Mouse (Mus musculus) sigmoid colon, adult 10 weeks (tissue): ENCODE measurements around the gene Myh8. TPM values are rescaled to one million over a fixed set of nuclear protein-coding genes. Genes with fewer than 3 reads are reported as not detected.

ENCODE experiments used
- polyA plus RNA-seq: library from polyadenylated mRNA; stranded (reverse); fragments of 350-450 nt; fragmentation: Illumina TruSeq; extraction: RNeasy Lipid Tissue Mini Kit (QIAGEN cat#74804); gene quantifications from one replicate; pipeline ENCODE4 v1.2.3, GENCODE M21; 2014; ENCODE audit warnings: low read depth, low replicate concordance

Myh8 gene
- not detected for polyA plus RNA-seq

DNA sequence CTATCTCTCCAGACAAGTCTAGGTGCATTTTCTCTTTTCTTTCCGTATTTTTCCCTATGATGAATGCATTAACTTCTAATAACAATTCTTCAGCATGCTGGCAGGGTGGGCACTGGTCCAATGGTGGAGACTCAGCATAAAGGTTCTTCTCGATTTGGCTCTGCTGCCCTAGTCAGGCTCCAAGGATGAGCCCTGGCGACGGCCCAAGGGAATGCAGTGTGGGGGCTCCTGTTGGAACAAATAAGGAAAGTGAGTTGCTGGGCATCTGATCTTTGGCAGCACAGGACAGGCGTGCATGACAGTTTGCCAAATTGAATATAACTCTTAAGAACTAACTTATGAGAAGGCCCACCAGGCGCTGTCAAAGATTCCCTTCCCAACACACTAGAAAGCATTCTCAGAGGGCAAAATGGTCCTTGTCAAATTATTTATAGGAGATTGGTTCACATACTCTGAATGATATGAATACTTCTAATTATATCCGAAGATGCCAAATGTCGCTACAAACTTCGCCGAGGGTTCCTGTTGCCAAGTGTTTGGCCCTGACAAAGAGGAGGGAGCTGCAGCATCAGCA lies at the start of gene Myh8:
Gene Myh8, plus strand, starts transcription at position 524 of the 574 bp plus-strand sequence.

DNA sequence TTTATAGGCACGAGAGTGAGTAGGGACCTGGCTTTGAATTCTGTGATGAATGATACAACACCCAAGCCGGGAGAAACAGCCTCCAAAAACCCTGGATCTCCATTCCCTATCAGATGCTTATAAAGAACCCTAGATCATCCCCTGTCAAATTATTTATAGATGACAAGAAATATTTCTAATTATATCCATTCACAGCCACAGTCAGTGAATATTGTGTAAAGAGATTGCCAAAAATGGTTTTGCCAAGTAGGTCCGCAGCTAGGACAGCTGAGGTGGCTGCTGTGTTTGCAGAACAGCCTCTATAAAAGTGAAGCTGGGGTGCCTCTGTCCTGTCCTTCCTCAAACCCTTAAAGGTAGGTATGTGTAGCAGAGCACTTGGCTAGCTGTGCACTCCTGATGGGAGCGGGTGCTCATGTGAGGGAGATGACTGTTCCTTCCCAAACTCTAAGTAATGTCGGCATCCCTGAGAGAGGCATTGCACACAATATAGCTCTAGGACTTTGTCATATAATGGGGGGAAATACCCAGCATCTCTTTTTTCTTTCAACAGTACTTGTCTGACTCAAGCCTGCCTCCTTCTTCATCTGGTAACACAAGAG lies 39.3 kb upstream of the Myh8 start, which contains the start of gene Myh4:
Gene Myh4, plus strand, starts transcription at position 549 of the 599 bp plus-strand sequence.

DNA sequence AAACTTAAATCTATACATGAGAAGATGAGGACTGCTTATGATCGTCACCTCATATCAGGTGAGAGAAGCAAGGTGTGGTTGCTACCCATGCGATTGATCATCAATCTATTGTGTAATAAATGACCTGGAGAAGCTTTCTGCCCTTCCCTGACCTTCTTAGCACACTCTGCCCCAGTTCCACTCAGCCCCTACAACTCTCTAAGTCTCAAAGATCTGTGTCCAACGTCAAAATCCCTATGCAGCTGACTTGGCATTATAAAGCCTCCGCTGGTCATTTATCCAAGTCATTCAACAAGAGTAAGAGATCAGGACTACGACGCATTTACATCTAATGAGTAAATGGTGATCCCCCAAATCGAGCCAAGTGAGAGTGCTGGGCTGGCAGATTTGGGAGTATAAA lies 44.4 kb downstream of the Myh8 start, which contains the start of gene Myh13:
Gene Myh13, plus strand, starts transcription at position 301 of the 400 bp plus-strand sequence.

Other genes starting within 250 kb of the Myh8 start
- 79.4 TPM for gene Adprm, start 224.5 kb upstream of the Myh8 start, polyA plus RNA-seq
- gene Sco1, start 224.5 kb upstream of the Myh8 start, polyA plus RNA-seq, result 70.2 TPM
- not detected for gene Myh3, start 198.8 kb upstream of the Myh8 start, polyA plus RNA-seq
- 0.25 TPM for gene Myh2, start 106.1 kb upstream of the Myh8 start, polyA plus RNA-seq
- not detected for gene Myh1, start 77.1 kb upstream of the Myh8 start, polyA plus RNA-seq
- not detected for gene Myh4, start 39.1 kb upstream of the Myh8 start, polyA plus RNA-seq
- not detected for gene Myh13, start 44.5 kb downstream of the Myh8 start, polyA plus RNA-seq
- gene Gas7, start 178.3 kb downstream of the Myh8 start, polyA plus RNA-seq, result 9.2 TPM